ENCODE assay signal across 25 mouse cellular contexts in genomic region chr8:15323421-15323820, GRCm38 (mm10).
"Had no signal": no experiment of that assay in that cellular context is flagged by ENCODE, and none has a peak within 500 bp of the region (broad histone marks: within the 10 kb centered on the region; RNA-seq: fewer than 3 reads in every experiment).

No protein-coding gene starts in this region.

- DNase-seq: gastrocnemius, postnatal 14 days; gastrocnemius, postnatal 36 days; heart, adult 11 months; heart, postnatal 10 days; heart, postnatal 4 days; kidney, adult 18-20 months; kidney, adult 8-10 months; kidney, postnatal 10 days; kidney, postnatal 25 days; kidney, postnatal 4 days; liver; liver, embryonic 13.5 days had no signal

- H3K27ac ChIP-seq: heart, embryonic 10.5 days; hindbrain, embryonic 10.5 days; hindbrain, embryonic 12.5 days; hindbrain, embryonic 14.5 days; intestine, embryonic 15.5 days; limb, embryonic 10.5 days; limb, embryonic 12.5 days; liver, embryonic 13.5 days; liver, embryonic 15.5 days had no signal

- H3K4me1 ChIP-seq: intestine, embryonic 15.5 days; limb, embryonic 12.5 days; liver, embryonic 13.5 days; liver, embryonic 15.5 days had no signal

- H3K36me3 ChIP-seq: heart, embryonic 10.5 days; heart, embryonic 12.5 days; hindbrain, embryonic 10.5 days; hindbrain, embryonic 12.5 days; intestine, embryonic 15.5 days; limb, embryonic 10.5 days; limb, embryonic 12.5 days; liver, embryonic 13.5 days; liver, embryonic 15.5 days had no signal

- H3K9me3 ChIP-seq: heart, embryonic 10.5 days; heart, embryonic 12.5 days; hindbrain, embryonic 10.5 days; hindbrain, embryonic 12.5 days; intestine, embryonic 15.5 days; limb, embryonic 10.5 days; limb, embryonic 12.5 days; liver, embryonic 13.5 days; liver, embryonic 15.5 days had no signal

- H3K4me2 ChIP-seq: heart, embryonic 12.5 days; hindbrain, embryonic 12.5 days; hindbrain, embryonic 14.5 days; intestine, embryonic 15.5 days; limb, embryonic 12.5 days; liver, embryonic 11.5 days; liver, embryonic 13.5 days; liver, embryonic 15.5 days had no signal

- H3K27me3 ChIP-seq: heart, embryonic 12.5 days; hindbrain, embryonic 12.5 days; intestine, embryonic 15.5 days; liver, embryonic 13.5 days; liver, embryonic 15.5 days had no signal

- H3K9ac ChIP-seq: heart, embryonic 12.5 days; hindbrain, embryonic 12.5 days; hindbrain, embryonic 14.5 days; intestine, embryonic 15.5 days; limb, embryonic 12.5 days; liver, embryonic 13.5 days; liver, embryonic 15.5 days had no signal

- H3K4me3 ChIP-seq: heart, embryonic 10.5 days; heart, embryonic 12.5 days; hindbrain, embryonic 10.5 days; hindbrain, embryonic 12.5 days; intestine, embryonic 15.5 days; limb, embryonic 10.5 days; limb, embryonic 12.5 days; liver, embryonic 13.5 days; liver, embryonic 15.5 days had no signal

- ATAC-seq: hindbrain, embryonic 16.5 days; inflammation-experienced regulatory T-cells, adult 6 months; intestine, embryonic 15.5 days; intestine, postnatal 0 days had no signal
